Mouse (Mus musculus) skeletal muscle tissue, adult 2 months (tissue): ENCODE data around the gene Cdk1.
A peak's percentile ranks its signal among the peaks of the same experiment; 100 is the strongest.

Experiments used
- DNase-seq: peaks from one replicate; pipeline ENCODE4 v3.0.0-alpha.2; 2012; ENCODE audit warnings: low read depth, low spot score

Gene Cdk1

GRCm38 (mm10) chr10:69307067-69307466 is 45.7 kb downstream of the Cdk1 start:
- peak; percentile 77 for DNase-seq

- no peak for DNase-seq
Observed at GRCm38 (mm10) chr10:69306205-69306604, 46.5 kb downstream of the Cdk1 start.

GRCm38 (mm10) chr10:69305600-69305999 is 47.1 kb downstream of the Cdk1 start:
- DNase-seq: no peak

- no peak for DNase-seq
Observed at GRCm38 (mm10) chr10:69304819-69305218, 47.9 kb downstream of the Cdk1 start.

- no peak for DNase-seq
Observed at GRCm38 (mm10) chr10:69302667-69303066, 50.1 kb downstream of the Cdk1 start.

- no peak for DNase-seq
Observed at GRCm38 (mm10) chr10:69299985-69300384, 52.8 kb downstream of the Cdk1 start.

GRCm38 (mm10) chr10:69295919-69296318 is 56.8 kb downstream of the Cdk1 start:
- no peak for DNase-seq

DNA sequence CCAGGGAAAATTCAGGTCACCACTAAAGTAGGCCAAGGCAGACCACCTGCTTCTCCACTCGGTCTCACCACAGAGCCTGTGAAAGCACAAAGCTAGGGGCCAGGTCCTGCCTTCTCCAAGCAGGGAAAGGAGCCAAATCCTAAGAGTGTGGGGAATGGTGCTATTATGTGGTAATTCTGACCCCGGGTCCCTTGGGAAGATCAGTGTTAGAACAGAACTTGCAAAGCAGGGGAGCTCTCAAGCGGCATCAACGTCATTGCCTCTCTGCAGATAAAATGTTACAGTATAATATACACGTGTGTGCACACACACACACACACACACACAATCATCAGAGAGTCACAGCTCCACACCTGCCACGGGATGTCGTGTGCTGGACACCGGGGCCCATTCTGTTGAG is 62.0 kb downstream of the Cdk1 start:
- no peak for DNase-seq

DNA sequence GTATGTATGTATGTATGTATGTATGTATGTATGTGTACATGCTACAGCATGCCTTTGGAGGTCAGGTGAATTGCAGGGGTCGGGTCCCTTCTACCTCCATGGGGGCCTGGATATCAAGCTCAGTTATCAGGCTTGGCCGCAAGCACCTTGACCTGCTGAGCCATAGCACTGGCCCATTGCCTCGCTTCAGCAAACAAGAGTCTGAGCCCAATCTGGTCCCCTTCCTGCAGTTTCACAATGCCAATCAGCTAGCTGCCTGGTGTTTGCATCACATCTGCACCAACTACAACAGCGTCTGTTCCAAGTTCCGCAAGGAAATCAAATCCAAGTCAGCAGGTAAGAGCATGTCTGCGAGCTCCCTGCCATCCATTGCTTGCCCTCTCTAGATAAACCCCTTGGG is 64.0 kb downstream of the Cdk1 start:
- DNase-seq: no peak

- DNase-seq: peak; percentile 91
Observed at GRCm38 (mm10) chr10:69288086-69288485, 64.7 kb downstream of the Cdk1 start.

DNA sequence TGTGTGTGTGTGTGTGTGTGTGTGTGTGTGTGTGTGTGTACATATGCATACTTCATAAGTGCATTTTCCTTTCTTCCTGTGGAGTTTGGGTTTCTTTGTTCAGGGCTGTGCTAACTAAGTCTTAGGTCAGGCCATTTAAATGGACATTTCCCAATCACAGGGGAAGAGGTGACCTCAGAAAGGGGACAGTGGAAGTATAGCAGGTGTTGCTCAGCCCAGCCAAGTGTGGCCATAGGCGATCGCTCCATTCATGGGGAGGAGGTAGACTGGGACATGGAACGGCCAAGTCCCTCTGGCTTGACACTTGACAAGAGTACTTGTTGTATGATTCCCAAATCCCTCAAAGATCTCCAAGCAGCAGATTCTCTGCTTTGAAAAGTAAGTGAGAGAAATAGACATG is 65.8 kb downstream of the Cdk1 start:
- DNase-seq: peak; percentile 59
